Mouse (Mus musculus): Measurements from ENCODE around the gene Arrdc1. TPM values are rescaled to one million over a fixed set of nuclear protein-coding genes. Genes with fewer than 3 reads are reported as not detected.

Arrdc1 gene
- polyA plus RNA-seq, 1 experiment from 2014 or later = 41.5 TPM

DNA sequence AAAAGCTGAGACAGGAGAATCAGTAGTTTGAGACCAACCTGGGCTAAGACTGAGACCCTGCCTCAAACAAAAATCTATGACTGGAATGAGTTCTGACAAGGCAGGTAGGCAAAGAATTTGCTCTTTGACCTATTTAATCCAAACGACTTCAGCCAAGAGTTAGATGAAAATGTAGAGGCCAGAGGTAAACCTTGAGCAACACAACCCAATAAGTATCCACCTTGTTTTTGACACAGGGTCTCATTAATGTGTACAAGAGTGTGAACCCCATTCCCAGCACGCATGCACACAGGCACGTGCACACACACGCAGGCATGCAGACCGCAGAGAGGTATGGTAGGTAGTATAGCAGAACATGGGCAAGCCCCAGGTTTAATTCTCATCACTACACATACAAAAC is 42.7 kb downstream of the Arrdc1 start:
- Histone ChIP-seq H3K4me2 (no peak overlapping the region), H3K9me3 (no peaks in the 10 kb centered on the region), H3K27ac (replicated peaks) (no peak overlapping the region), H3K4me3 (no peak overlapping the region), H3K9ac (no peak overlapping the region), H3K27me3 (no peaks in the 10 kb centered on the region), H3K4me1 (replicated peaks) (no peaks in the 10 kb centered on the region), H3K36me3 (no peaks in the 10 kb centered on the region)
- no peak for ATAC-seq (ENCODE audit: low FRiP score, low read depth)
- 92% methylated on average over 5 of the region's 5 CpGs for WGBS

DNA sequence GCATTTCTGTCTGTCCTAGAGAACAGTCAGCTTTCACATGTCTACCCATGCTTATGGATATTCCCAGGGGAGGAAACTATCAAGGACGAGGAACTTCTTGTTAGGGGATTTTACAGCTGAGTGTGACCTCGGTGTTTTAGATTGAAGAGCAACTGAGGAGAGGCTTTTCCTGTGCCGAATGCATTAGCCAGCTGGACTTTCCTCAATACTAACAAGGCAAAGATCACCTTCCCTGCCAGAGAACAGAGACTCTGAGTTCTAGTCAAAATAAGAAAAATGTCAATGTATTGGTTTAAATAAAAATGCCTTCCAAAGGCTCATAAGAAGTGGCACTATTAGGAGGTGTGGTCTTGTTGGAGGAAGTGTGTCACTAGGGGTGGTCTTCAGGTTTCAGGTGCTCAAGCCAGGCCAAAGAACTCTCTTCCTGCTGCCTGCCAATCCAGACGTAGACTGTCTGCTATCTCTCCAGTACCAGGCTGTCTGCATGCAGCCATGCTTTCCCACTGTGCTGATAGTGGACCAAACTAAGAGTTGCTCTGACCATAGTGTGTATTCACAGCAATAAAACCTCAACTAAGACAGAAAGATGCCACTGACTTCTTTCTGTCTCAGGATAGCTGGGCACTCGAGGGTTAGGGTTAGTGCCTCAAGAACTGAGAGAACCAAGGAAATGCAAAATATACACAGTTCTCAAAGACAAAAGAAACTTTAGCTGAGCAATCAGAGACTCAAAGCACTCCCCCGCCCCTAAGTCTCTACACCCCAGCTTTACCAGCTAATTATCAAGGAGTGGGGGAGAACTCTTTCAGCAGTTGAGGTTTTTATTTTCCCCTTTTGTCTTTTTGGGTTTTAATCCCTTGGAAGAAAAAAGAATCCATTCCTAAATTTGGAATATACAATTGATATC is 44.3 kb downstream of the Arrdc1 start:
- Histone ChIP-seq H3K36me3 (no peaks in the 10 kb centered on the region), H3K4me1 (replicated peaks) (no peaks in the 10 kb centered on the region), H3K9me3 (no peaks in the 10 kb centered on the region), H3K4me3 (no peak overlapping the region), H3K27me3 (no peaks in the 10 kb centered on the region), H3K27ac (replicated peaks) (no peak overlapping the region), H3K9ac (no peak overlapping the region), H3K4me2 (no peak overlapping the region)
- ATAC-seq (ENCODE audit: low FRiP score, low read depth) = no peak
- 72% methylated on average over 6 of the region's 6 CpGs for WGBS

- 89% methylated on average over 5 of the region's 5 CpGs for WGBS
These were observed 46.2 kb downstream of the Arrdc1 start for GRCm38 (mm10) chr2:24888895-24889294.

DNA sequence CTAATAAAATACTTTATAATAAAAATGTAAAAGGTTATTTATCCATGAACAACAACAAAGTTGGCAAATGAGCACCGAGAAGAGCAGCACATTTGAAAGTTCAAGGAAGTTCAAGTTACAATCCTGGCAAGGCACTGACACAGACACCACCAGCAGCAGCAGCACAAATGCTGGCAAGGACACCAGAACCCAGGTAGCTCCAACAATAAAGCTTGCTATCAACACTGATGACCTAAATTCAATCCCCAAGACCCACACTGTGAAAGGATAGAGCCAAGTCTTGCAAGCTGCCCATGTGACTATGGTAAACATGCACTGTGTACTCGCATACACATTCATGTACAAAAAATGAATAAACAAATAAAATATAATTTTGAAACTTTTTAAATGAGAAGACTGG is 54.4 kb downstream of the Arrdc1 start:
- Histone ChIP-seq H3K4me2 (no peak overlapping the region), H3K36me3 (peaks cover 29% of the 10 kb centered on the region), H3K9ac (no peak overlapping the region), H3K27ac (replicated peaks) (no peak overlapping the region), H3K4me1 (replicated peaks) (no peaks in the 10 kb centered on the region), H3K4me3 (no peak overlapping the region), H3K27me3 (no peaks in the 10 kb centered on the region), H3K9me3 (no peaks in the 10 kb centered on the region)
- no peak for ATAC-seq (ENCODE audit: low FRiP score, low read depth)
- WGBS = 95% methylated on average over 2 of the region's 2 CpGs

More at GRCm38 (mm10) chr2:24888895-24889294, 46.2 kb downstream of the Arrdc1 start:
- Histone ChIP-seq H3K4me2 (no peak overlapping the region), H3K27ac (replicated peaks) (no peak overlapping the region), H3K27me3 (no peaks in the 10 kb centered on the region), H3K9ac (no peak overlapping the region), H3K4me3 (no peak overlapping the region), H3K9me3 (no peaks in the 10 kb centered on the region), H3K4me1 (replicated peaks) (no peaks in the 10 kb centered on the region), H3K36me3 (peaks cover 4% of the 10 kb centered on the region)
- no peak for ATAC-seq (ENCODE audit: low FRiP score, low read depth)

Small RNAs within 50 kb of the gene (microRNA-seq; reads per million reads assigned to microRNA genes)
- not detected for gene Gm22875

Other genes with a start within 250 kb of the Arrdc1 start
- 13.4 and 17.5 TPM in 2 replicates for gene Cacna1b, start 172.1 kb downstream of the Arrdc1 start, polyA plus RNA-seq (2015; fragmentation: Nextera tagmentation; extraction: Ambion mirVana)
- gene Ehmt1, start 15.6 kb downstream of the Arrdc1 start, polyA plus RNA-seq (2015; fragmentation: Nextera tagmentation; extraction: Ambion mirVana) = 89.4 and 90.3 TPM in 2 replicates
- 23.8 and 25.4 TPM in 2 replicates for gene Zmynd19, start 14.5 kb upstream of the Arrdc1 start, polyA plus RNA-seq (2015; fragmentation: Nextera tagmentation; extraction: Ambion mirVana)
- gene Dph7, start 27.1 kb upstream of the Arrdc1 start, polyA plus RNA-seq (2015; fragmentation: Nextera tagmentation; extraction: Ambion mirVana) = 35.5 and 36.0 TPM in 2 replicates
- 157 and 171 TPM in 2 replicates for gene Mrpl41, start 39.8 kb upstream of the Arrdc1 start, polyA plus RNA-seq (2015; fragmentation: Nextera tagmentation; extraction: Ambion mirVana)
- 3.3 and 3.9 TPM in 2 replicates for gene Pnpla7, start 40.8 kb upstream of the Arrdc1 start, polyA plus RNA-seq (2015; fragmentation: Nextera tagmentation; extraction: Ambion mirVana)
- gene Nsmf, start 119.1 kb upstream of the Arrdc1 start, polyA plus RNA-seq (2015; fragmentation: Nextera tagmentation; extraction: Ambion mirVana) = 166 and 188 TPM in 2 replicates
- gene Entpd8, start 145.1 kb upstream of the Arrdc1 start, polyA plus RNA-seq (2015; fragmentation: Nextera tagmentation; extraction: Ambion mirVana) = 0.12 TPM in 1 of 2 replicates, not detected in the other
- not detected in 2 replicates for gene Noxa1, start 159.9 kb upstream of the Arrdc1 start, polyA plus RNA-seq (2015; fragmentation: Nextera tagmentation; extraction: Ambion mirVana)
- gene Nrarp, start 245.5 kb upstream of the Arrdc1 start, polyA plus RNA-seq (2015; fragmentation: Nextera tagmentation; extraction: Ambion mirVana) = 18.9 and 20.2 TPM in 2 replicates